Mouse (Mus musculus): ENCODE measurements around the gene Prg3. TPM values are rescaled to one million over a fixed set of nuclear protein-coding genes. Genes with fewer than 3 reads are reported as not detected.

Prg3 gene
- polyA plus RNA-seq (2015; fragmentation: Nextera tagmentation; extraction: Ambion mirVana), result not detected in 2 replicates

- Histone ChIP-seq H3K4me2 (no peak within 1 kb of the TSS), H3K9ac (replicated peaks) (no peak within 1 kb of the TSS), H3K9me3 (replicated peaks) (no peaks in the 10 kb centered on the region), H3K27me3 (replicated peaks) (no peaks in the 10 kb centered on the region), H3K4me1 (no peaks in the 10 kb centered on the region), H3K36me3 (no peaks in the 10 kb centered on the region), H3K27ac (replicated peaks) (no peak within 1 kb of the TSS), H3K4me3 (replicated peaks) (no peak within 1 kb of the TSS)
- WGBS, result 67% methylated on average over 1 of the region's 1 CpGs
- ATAC-seq (ENCODE audit: low FRiP score), result no peak
These were observed at the start of gene Prg3 for GRCm38 (mm10) chr2:84987930-84988329. Gene Prg3, plus strand, starts transcription at chr2:84988215.

GRCm38 (mm10) chr2:84938249-84938946 lies 49.6 kb upstream of the Prg3 start:
- H3K4me3 ChIP-seq (replicated peaks), result no peak overlapping the region
- H3K36me3 ChIP-seq, result no peaks in the 10 kb centered on the region
- ATAC-seq (ENCODE audit: low FRiP score), result no peak
- no peak overlapping the region for H3K27ac ChIP-seq (replicated peaks)
- peak overlapping the region; percentile 6; the same call in 1 of the 2 replicates for H3K4me2 ChIP-seq
- WGBS, result 85% methylated on average over 5 of the region's 5 CpGs
- no peak overlapping the region for H3K9ac ChIP-seq (replicated peaks)
- no peaks in the 10 kb centered on the region for H3K9me3 ChIP-seq (replicated peaks)
- no peaks in the 10 kb centered on the region for H3K4me1 ChIP-seq
- no peaks in the 10 kb centered on the region for H3K27me3 ChIP-seq (replicated peaks)

- Histone ChIP-seq H3K27ac (replicated peaks) (no peak overlapping the region), H3K27me3 (replicated peaks) (no peaks in the 10 kb centered on the region), H3K4me2 (no peak overlapping the region), H3K9ac (replicated peaks) (no peak overlapping the region), H3K9me3 (replicated peaks) (no peaks in the 10 kb centered on the region), H3K4me1 (no peaks in the 10 kb centered on the region), H3K36me3 (no peaks in the 10 kb centered on the region), H3K4me3 (replicated peaks) (no peak overlapping the region)
- ATAC-seq (ENCODE audit: low FRiP score), result no peak
- 94% methylated on average over 3 of the region's 3 CpGs for WGBS
These were observed 48.7 kb upstream of the Prg3 start for GRCm38 (mm10) chr2:84939306-84939705.

DNA sequence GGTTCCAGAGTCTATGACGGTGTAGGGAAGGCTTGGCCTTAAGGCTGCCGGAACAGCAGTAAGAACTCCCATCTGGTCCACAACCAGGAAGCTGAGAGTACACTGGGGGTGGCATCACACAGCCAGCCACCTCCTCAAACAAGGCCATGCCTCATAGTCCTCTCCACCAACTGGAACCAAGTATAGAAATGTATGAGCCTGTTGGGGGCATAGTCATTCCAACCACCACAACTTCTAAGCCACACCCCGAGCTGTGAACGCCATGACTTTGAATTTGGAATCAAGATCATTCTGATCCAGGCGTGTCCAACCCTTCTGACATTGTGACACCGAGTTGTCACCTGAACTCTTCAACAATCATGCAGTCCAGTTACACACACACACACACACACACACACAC lies 48.3 kb upstream of the Prg3 start:
- WGBS, result 95% methylated on average over 6 of the region's 6 CpGs
- ATAC-seq (ENCODE audit: low FRiP score), result no peak

GRCm38 (mm10) chr2:84941332-84941731 lies 46.7 kb upstream of the Prg3 start:
- WGBS, result 89% methylated on average over 2 of the region's 2 CpGs
- Histone ChIP-seq H3K27me3 (replicated peaks) (no peaks in the 10 kb centered on the region), H3K36me3 (no peaks in the 10 kb centered on the region), H3K27ac (replicated peaks) (no peak overlapping the region), H3K4me1 (no peaks in the 10 kb centered on the region), H3K9me3 (replicated peaks) (no peaks in the 10 kb centered on the region), H3K4me3 (replicated peaks) (no peak overlapping the region), H3K4me2 (no peak overlapping the region), H3K9ac (replicated peaks) (no peak overlapping the region)
- ATAC-seq (ENCODE audit: low FRiP score), result no peak

More for the DNA sequence above, 48.3 kb upstream of the Prg3 start:
- Histone ChIP-seq H3K36me3 (no peaks in the 10 kb centered on the region), H3K4me1 (no peaks in the 10 kb centered on the region), H3K9ac (replicated peaks) (no peak overlapping the region), H3K4me2 (no peak overlapping the region), H3K4me3 (replicated peaks) (no peak overlapping the region), H3K27ac (replicated peaks) (no peak overlapping the region), H3K9me3 (replicated peaks) (no peaks in the 10 kb centered on the region), H3K27me3 (replicated peaks) (no peaks in the 10 kb centered on the region)

DNA sequence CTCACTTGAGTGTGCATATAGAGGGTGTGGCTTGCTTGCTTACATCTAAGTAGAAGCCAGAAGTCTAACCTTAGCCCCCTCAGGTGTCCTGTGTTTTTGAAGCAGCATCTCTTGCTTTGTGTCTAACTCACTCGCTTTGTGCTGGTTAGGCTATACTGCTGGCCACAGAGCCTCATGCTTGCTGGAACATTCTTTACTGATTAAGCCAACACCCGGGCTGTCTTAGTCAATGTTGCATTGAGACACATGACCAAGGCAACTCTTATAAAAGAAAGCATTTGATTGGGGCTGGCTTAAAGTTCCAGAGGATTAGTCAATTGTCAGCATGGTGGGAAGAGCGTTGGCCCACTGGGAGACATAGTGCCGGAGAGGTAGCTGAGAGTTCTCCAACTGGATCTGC lies 46.2 kb upstream of the Prg3 start:
- H3K9me3 ChIP-seq (replicated peaks), result no peaks in the 10 kb centered on the region
- ATAC-seq (ENCODE audit: low FRiP score), result no peak
- no peak overlapping the region for H3K9ac ChIP-seq (replicated peaks)
- no peak overlapping the region for H3K27ac ChIP-seq (replicated peaks)
- 94% methylated on average over 4 of the region's 4 CpGs for WGBS
- no peaks in the 10 kb centered on the region for H3K36me3 ChIP-seq
- no peaks in the 10 kb centered on the region for H3K4me1 ChIP-seq
- H3K4me2 ChIP-seq, result no peak overlapping the region
- H3K27me3 ChIP-seq (replicated peaks), result no peaks in the 10 kb centered on the region
- no peak overlapping the region for H3K4me3 ChIP-seq (replicated peaks)

DNA sequence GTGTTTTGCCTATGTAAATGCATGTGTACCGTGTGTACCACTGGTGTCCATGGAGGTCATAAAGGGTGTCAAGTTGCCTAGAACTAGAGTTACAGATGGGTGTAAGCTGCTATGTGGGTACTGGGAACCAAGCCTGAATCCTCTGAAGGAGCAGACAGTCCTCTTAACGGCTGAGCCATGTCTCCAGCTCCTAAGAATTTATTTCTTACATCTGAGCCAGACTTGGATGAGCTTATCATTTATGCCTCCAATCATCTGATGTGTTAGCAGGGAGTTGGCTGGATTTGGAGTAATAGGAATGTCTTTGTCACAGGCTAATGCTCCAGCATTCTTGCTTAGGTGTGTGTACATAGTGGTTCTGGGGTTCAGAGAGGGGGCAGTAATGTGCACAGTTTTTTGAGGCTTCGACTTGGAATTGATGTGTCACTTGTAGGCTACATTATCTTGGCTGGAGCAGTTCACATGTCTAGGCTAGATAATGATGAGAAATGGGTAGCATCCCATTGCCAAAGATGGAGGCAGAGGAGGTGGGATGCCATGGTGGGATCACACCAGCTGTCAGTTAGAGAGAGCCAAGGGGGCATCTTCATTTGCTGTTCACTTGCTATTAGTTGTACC lies 40.8 kb upstream of the Prg3 start:
- Histone ChIP-seq H3K4me1 (no peaks in the 10 kb centered on the region), H3K27me3 (replicated peaks) (no peaks in the 10 kb centered on the region), H3K9me3 (replicated peaks) (no peaks in the 10 kb centered on the region), H3K4me3 (replicated peaks) (no peak overlapping the region), H3K27ac (replicated peaks) (no peak overlapping the region), H3K9ac (replicated peaks) (no peak overlapping the region), H3K4me2 (no peak overlapping the region), H3K36me3 (no peaks in the 10 kb centered on the region)
- ATAC-seq (ENCODE audit: low FRiP score), result no peak
- 82% methylated on average over 3 of the region's 3 CpGs for WGBS

DNA sequence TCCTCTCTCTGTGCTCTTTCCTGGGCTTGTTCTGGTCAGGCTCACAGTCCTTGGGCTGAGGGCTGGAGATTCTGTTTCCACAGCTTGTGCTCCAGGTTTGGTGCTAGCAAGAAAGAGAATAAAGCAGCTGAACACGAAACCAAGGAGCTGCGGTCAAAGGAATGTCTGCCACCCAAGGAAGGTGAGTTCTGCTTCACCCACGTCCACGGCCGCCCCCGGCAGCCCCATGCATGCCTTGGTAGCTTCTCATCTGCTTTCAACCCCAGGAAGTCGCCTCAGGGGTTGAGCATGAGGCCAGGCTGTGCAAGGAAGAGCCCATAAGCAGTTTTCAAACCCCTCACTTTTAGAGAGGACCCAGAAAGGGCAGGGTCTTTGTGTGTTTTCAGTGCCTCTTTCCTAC lies 39.8 kb upstream of the Prg3 start:
- Histone ChIP-seq H3K4me3 (replicated peaks) (no peak overlapping the region), H3K36me3 (no peaks in the 10 kb centered on the region), H3K4me2 (no peak overlapping the region), H3K27me3 (replicated peaks) (no peaks in the 10 kb centered on the region), H3K9me3 (replicated peaks) (no peaks in the 10 kb centered on the region), H3K27ac (replicated peaks) (no peak overlapping the region), H3K9ac (replicated peaks) (no peak overlapping the region), H3K4me1 (no peaks in the 10 kb centered on the region)
- ATAC-seq (ENCODE audit: low FRiP score), result no peak
- WGBS, result 97% methylated on average over 7 of the region's 7 CpGs

- H3K4me1 ChIP-seq, result no peaks in the 10 kb centered on the region
- H3K9me3 ChIP-seq (replicated peaks), result no peaks in the 10 kb centered on the region
- no peak overlapping the region for H3K4me3 ChIP-seq (replicated peaks)
- no peaks in the 10 kb centered on the region for H3K27me3 ChIP-seq (replicated peaks)
- no peaks in the 10 kb centered on the region for H3K36me3 ChIP-seq
- H3K9ac ChIP-seq (replicated peaks), result no peak overlapping the region
- H3K27ac ChIP-seq (replicated peaks), result no peak overlapping the region
- 84% methylated on average over 2 of the region's 2 CpGs for WGBS
- no peak for ATAC-seq (ENCODE audit: low FRiP score)
- no peak overlapping the region for H3K4me2 ChIP-seq
These were observed 39.3 kb upstream of the Prg3 start for GRCm38 (mm10) chr2:84948721-84949120.

GRCm38 (mm10) chr2:84951027-84951426 lies 37.0 kb upstream of the Prg3 start:
- Histone ChIP-seq H3K36me3 (no peaks in the 10 kb centered on the region), H3K9me3 (replicated peaks) (no peaks in the 10 kb centered on the region), H3K27me3 (replicated peaks) (no peaks in the 10 kb centered on the region), H3K4me3 (replicated peaks) (no peak overlapping the region), H3K9ac (replicated peaks) (no peak overlapping the region), H3K27ac (replicated peaks) (no peak overlapping the region), H3K4me2 (no peak overlapping the region), H3K4me1 (no peaks in the 10 kb centered on the region)
- ATAC-seq (ENCODE audit: low FRiP score), result no peak
- 95% methylated on average over 8 of the region's 8 CpGs for WGBS

GRCm38 (mm10) chr2:84952251-84952650 lies 35.8 kb upstream of the Prg3 start:
- H3K27me3 ChIP-seq (replicated peaks), result no peaks in the 10 kb centered on the region
- WGBS, result 88% methylated on average over 1 of the region's 1 CpGs
- H3K27ac ChIP-seq (replicated peaks), result no peak overlapping the region
- no peak overlapping the region for H3K4me2 ChIP-seq
- no peak for ATAC-seq (ENCODE audit: low FRiP score)
- no peaks in the 10 kb centered on the region for H3K9me3 ChIP-seq (replicated peaks)
- no peak overlapping the region for H3K9ac ChIP-seq (replicated peaks)
- no peak overlapping the region for H3K4me3 ChIP-seq (replicated peaks)
- H3K36me3 ChIP-seq, result no peaks in the 10 kb centered on the region
- H3K4me1 ChIP-seq, result no peaks in the 10 kb centered on the region

- H3K9me3 ChIP-seq (replicated peaks), result no peaks in the 10 kb centered on the region
- H3K4me3 ChIP-seq (replicated peaks), result no peak overlapping the region
- no peaks in the 10 kb centered on the region for H3K36me3 ChIP-seq
- ATAC-seq (ENCODE audit: low FRiP score), result no peak
- H3K27ac ChIP-seq (replicated peaks), result no peak overlapping the region
- H3K4me2 ChIP-seq, result no peak overlapping the region
- H3K27me3 ChIP-seq (replicated peaks), result no peaks in the 10 kb centered on the region
- H3K9ac ChIP-seq (replicated peaks), result no peak overlapping the region
- WGBS, result 85% methylated on average over 4 of the region's 4 CpGs
- no peaks in the 10 kb centered on the region for H3K4me1 ChIP-seq
These were observed 35.3 kb upstream of the Prg3 start for GRCm38 (mm10) chr2:84952693-84953092.
